Comparison of ENCODE assay signal across 22 mouse cellular contexts in the genomic region with DNA sequence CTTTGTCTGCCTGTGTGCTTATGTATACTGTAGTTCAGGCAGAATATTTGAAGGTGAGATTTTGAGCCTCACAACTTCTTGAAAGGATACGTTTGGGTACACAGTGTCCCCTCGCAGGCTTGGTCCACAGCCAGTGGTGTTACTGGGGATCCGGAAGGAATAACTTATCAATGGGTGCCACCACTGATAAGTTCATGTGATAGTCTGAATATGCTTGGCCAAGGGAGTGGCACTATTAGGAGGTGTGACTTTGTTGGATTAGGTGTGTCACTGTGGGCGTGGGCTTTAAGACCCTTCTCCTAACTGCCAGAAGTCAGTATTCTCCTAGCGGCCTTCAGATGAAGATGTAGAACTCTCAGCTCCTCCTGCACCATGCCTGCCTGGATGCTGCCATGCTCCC. TPM values are rescaled to one million over a fixed set of nuclear protein-coding genes. Genes with fewer than 3 reads are reported as not detected.
DNase-seq lines count a peak whose midpoint lies in the region; ATAC-seq and TF ChIP-seq lines count a peak whose summit lies in the region.
"Had no signal": no experiment of that assay in that cellular context is flagged by ENCODE, and none has a peak within 500 bp of the region (broad histone marks: within the 10 kb centered on the region; RNA-seq: fewer than 3 reads in every experiment).

No protein-coding gene starts in this region.

- TF ChIP-seq EP300 in stomach, postnatal 0 days (optimal IDR thresholded peaks at IDR 0.05): no peak

- no peak overlapping the region for H3K27ac ChIP-seq in intestine, embryonic 15.5 days
- H3K27ac ChIP-seq in intestine, postnatal 0 days (ENCODE audit: low read depth, low read length): no peak overlapping the region
- H3K27ac ChIP-seq in intestine, embryonic 16.5 days (ENCODE audit: low read length): no peak overlapping the region
- peak overlapping the region; percentile 99 for H3K27ac ChIP-seq in liver, embryonic 16.5 days (ENCODE audit: low read length)
- H3K27ac ChIP-seq in stomach, postnatal 0 days (replicated peaks): 0 out of 2 replicates have a peak overlapping the region, but pooled peaks have one; percentile 13
- no peak overlapping the region for H3K27ac ChIP-seq in hindbrain, embryonic 14.5 days
- H3K27ac ChIP-seq: embryonic facial prominence, embryonic 15.5 days; hindbrain, embryonic 12.5 days; layer of hippocampus, adult 2 months; limb, embryonic 15.5 days; neural tube, embryonic 13.5 days had no signal

- no peak for TF ChIP-seq CTCF in intestine, postnatal 0 days (IDR thresholded peaks at IDR 0.05; ENCODE audit: low read depth)
- no peak for TF ChIP-seq CTCF in stomach, postnatal 0 days (IDR thresholded peaks at IDR 0.05; ENCODE audit: low read depth)

- H3K4me2 ChIP-seq in intestine, embryonic 15.5 days (replicated peaks): no peak overlapping the region
- no peak overlapping the region for H3K4me2 ChIP-seq in intestine, postnatal 0 days (replicated peaks; ENCODE audit: low read depth)
- no peak overlapping the region for H3K4me2 ChIP-seq in intestine, embryonic 16.5 days (ENCODE audit: low read depth, low read length)
- peak overlapping the region; percentile 76 for H3K4me2 ChIP-seq in liver, embryonic 16.5 days (ENCODE audit: low read depth, low read length)
- no peak overlapping the region for H3K4me2 ChIP-seq in stomach, postnatal 0 days (replicated peaks; ENCODE audit: low read depth)
- no peak overlapping the region for H3K4me2 ChIP-seq in hindbrain, embryonic 14.5 days (replicated peaks)
- H3K4me2 ChIP-seq: embryonic facial prominence, embryonic 15.5 days; hindbrain, embryonic 12.5 days; limb, embryonic 15.5 days; neural tube, embryonic 13.5 days had no signal

- no peaks in the 10 kb centered on the region for H3K4me1 ChIP-seq in intestine, embryonic 15.5 days (replicated peaks)
- no peaks in the 10 kb centered on the region for H3K4me1 ChIP-seq in intestine, postnatal 0 days (replicated peaks; ENCODE audit: control insufficient read depth, insufficient read depth, low read length)
- no peaks in the 10 kb centered on the region for H3K4me1 ChIP-seq in intestine, embryonic 16.5 days (ENCODE audit: control insufficient read depth, insufficient read depth, low read length)
- peaks cover 51% of the 10 kb centered on the region for H3K4me1 ChIP-seq in liver, embryonic 16.5 days (ENCODE audit: control insufficient read depth, low read depth, low read length)
- H3K4me1 ChIP-seq in stomach, postnatal 0 days (replicated peaks; ENCODE audit: control insufficient read depth, insufficient read depth): no peaks in the 10 kb centered on the region
- no peaks in the 10 kb centered on the region for H3K4me1 ChIP-seq in hindbrain, embryonic 14.5 days (replicated peaks; ENCODE audit: control insufficient read depth, insufficient read depth, low read length)
- H3K4me1 ChIP-seq: embryonic facial prominence, embryonic 15.5 days; hindbrain, embryonic 12.5 days; limb, embryonic 15.5 days; neural tube, embryonic 13.5 days had no signal

- DNase-seq in stomach, postnatal 0 days (ENCODE audit: low spot score): peak; percentile 47
- DNase-seq in ovary, postnatal 10 days (ENCODE audit: low spot score): no peak
- no peak for DNase-seq in hindbrain, embryonic 14.5 days (ENCODE audit: low spot score)
- no peak for DNase-seq in ovary, postnatal 36 days (ENCODE audit: low spot score)
- DNase-seq: cerebellum, postnatal 36 days; gastrocnemius, postnatal 14 days; lung, postnatal 10 days; midbrain, embryonic 14.5 days; right cerebral cortex, postnatal 14 days; thymus, postnatal 25 days had no signal

- ATAC-seq in intestine, embryonic 15.5 days: peak; percentile 53; the same call in 1 of the 2 replicates
- ATAC-seq in intestine, postnatal 0 days: no peak
- peak; percentile 29 for ATAC-seq in intestine, embryonic 16.5 days
- peak; percentile 70 for ATAC-seq in liver, embryonic 16.5 days (ENCODE audit: low read depth)
- peak; percentile 25; the same call in 1 of the 2 replicates for ATAC-seq in stomach, postnatal 0 days (ENCODE audit: low FRiP score, low TSS enrichment)
- ATAC-seq in hindbrain, embryonic 14.5 days (ENCODE audit: low FRiP score): no peak
- ATAC-seq: forebrain, embryonic 14.5 days; inflammation-experienced regulatory T-cells, adult 6 months had no signal

- WGBS in intestine, embryonic 15.5 days: 77% methylated on average over 5 of the region's 5 CpGs
- WGBS in intestine, postnatal 0 days: 54% methylated on average over 5 of the region's 5 CpGs
- 78% methylated on average over 5 of the region's 5 CpGs for WGBS in intestine, embryonic 16.5 days
- 27% methylated on average over 5 of the region's 5 CpGs for WGBS in liver, embryonic 16.5 days (ENCODE audit: insufficient replicate concordance)
- 58% methylated on average over 5 of the region's 5 CpGs for WGBS in stomach, postnatal 0 days
- WGBS in hindbrain, embryonic 14.5 days: 93% methylated on average over 5 of the region's 5 CpGs

- H3K4me3 ChIP-seq in intestine, embryonic 15.5 days (replicated peaks): no peak overlapping the region
- H3K4me3 ChIP-seq in intestine, postnatal 0 days (ENCODE audit: low read depth, low read length): no peak overlapping the region
- H3K4me3 ChIP-seq in intestine, embryonic 16.5 days (ENCODE audit: low read length): no peak overlapping the region
- H3K4me3 ChIP-seq in liver, embryonic 16.5 days (ENCODE audit: low read depth, low read length): peak overlapping the region; percentile 67
- H3K4me3 ChIP-seq in stomach, postnatal 0 days (ENCODE audit: low read depth, low read length): no peak overlapping the region
- no peak overlapping the region for H3K4me3 ChIP-seq in hindbrain, embryonic 14.5 days (replicated peaks; ENCODE audit: low read length)
- H3K4me3 ChIP-seq: embryonic facial prominence, embryonic 15.5 days; hindbrain, embryonic 12.5 days; layer of hippocampus, adult 2 months; limb, embryonic 15.5 days; neural tube, embryonic 13.5 days had no signal

- no peaks in the 10 kb centered on the region for H3K9me3 ChIP-seq in intestine, embryonic 15.5 days
- no peaks in the 10 kb centered on the region for H3K9me3 ChIP-seq in intestine, postnatal 0 days (ENCODE audit: control insufficient read depth)
- H3K9me3 ChIP-seq in intestine, embryonic 16.5 days (ENCODE audit: control insufficient read depth, low read length): peaks cover 4% of the 10 kb centered on the region; the same call in 1 of the 2 replicates
- no peaks in the 10 kb centered on the region; the same call in 1 of the 2 replicates for H3K9me3 ChIP-seq in liver, embryonic 16.5 days (replicated peaks; ENCODE audit: control insufficient read depth, low read length)
- no peaks in the 10 kb centered on the region for H3K9me3 ChIP-seq in stomach, postnatal 0 days (ENCODE audit: control insufficient read depth, low read length)
- H3K9me3 ChIP-seq in hindbrain, embryonic 14.5 days (ENCODE audit: control insufficient read depth, low read length): no peaks in the 10 kb centered on the region
- H3K9me3 ChIP-seq: embryonic facial prominence, embryonic 15.5 days; hindbrain, embryonic 12.5 days; limb, embryonic 15.5 days; neural tube, embryonic 13.5 days had no signal

- no peaks in the 10 kb centered on the region for H3K36me3 ChIP-seq in intestine, embryonic 15.5 days
- H3K36me3 ChIP-seq in intestine, postnatal 0 days (ENCODE audit: control insufficient read depth, insufficient read depth): no peaks in the 10 kb centered on the region
- no peaks in the 10 kb centered on the region for H3K36me3 ChIP-seq in intestine, embryonic 16.5 days (ENCODE audit: control insufficient read depth, insufficient read depth, low read length)
- no peaks in the 10 kb centered on the region for H3K36me3 ChIP-seq in liver, embryonic 16.5 days (ENCODE audit: control insufficient read depth, insufficient read depth)
- no peaks in the 10 kb centered on the region for H3K36me3 ChIP-seq in stomach, postnatal 0 days (ENCODE audit: control insufficient read depth, insufficient read depth, low read length)
- no peaks in the 10 kb centered on the region for H3K36me3 ChIP-seq in hindbrain, embryonic 14.5 days (replicated peaks; ENCODE audit: control insufficient read depth, insufficient read depth)
- H3K36me3 ChIP-seq: embryonic facial prominence, embryonic 15.5 days; hindbrain, embryonic 12.5 days; limb, embryonic 15.5 days; neural tube, embryonic 13.5 days had no signal

- no peak overlapping the region for H3K9ac ChIP-seq in intestine, embryonic 15.5 days
- no peak overlapping the region for H3K9ac ChIP-seq in intestine, postnatal 0 days (ENCODE audit: low read depth, low read length)
- no peak overlapping the region for H3K9ac ChIP-seq in intestine, embryonic 16.5 days (ENCODE audit: low read depth, low read length)
- H3K9ac ChIP-seq in liver, embryonic 16.5 days (ENCODE audit: low read depth, low read length): peak overlapping the region; percentile 75
- no peak overlapping the region for H3K9ac ChIP-seq in stomach, postnatal 0 days (ENCODE audit: low read length)
- no peak overlapping the region for H3K9ac ChIP-seq in hindbrain, embryonic 14.5 days
- H3K9ac ChIP-seq: embryonic facial prominence, embryonic 15.5 days; hindbrain, embryonic 12.5 days; limb, embryonic 15.5 days; neural tube, embryonic 13.5 days had no signal

- no peaks in the 10 kb centered on the region for H3K27me3 ChIP-seq in intestine, embryonic 15.5 days (replicated peaks)
- H3K27me3 ChIP-seq in intestine, postnatal 0 days (replicated peaks; ENCODE audit: control insufficient read depth, insufficient read depth, low read length): no peaks in the 10 kb centered on the region
- H3K27me3 ChIP-seq in intestine, embryonic 16.5 days (replicated peaks; ENCODE audit: control insufficient read depth, insufficient read depth, low read length): no peaks in the 10 kb centered on the region
- H3K27me3 ChIP-seq in liver, embryonic 16.5 days (ENCODE audit: control insufficient read depth, insufficient read depth, low read depth, low read length): no peaks in the 10 kb centered on the region
- H3K27me3 ChIP-seq in stomach, postnatal 0 days (ENCODE audit: control insufficient read depth, insufficient read depth, low read length): no peaks in the 10 kb centered on the region
- H3K27me3 ChIP-seq in hindbrain, embryonic 14.5 days (ENCODE audit: control insufficient read depth, insufficient read depth, low read length): no peaks in the 10 kb centered on the region
- H3K27me3 ChIP-seq: CH12.LX; embryonic facial prominence, embryonic 15.5 days; hindbrain, embryonic 12.5 days; limb, embryonic 15.5 days; neural tube, embryonic 13.5 days had no signal

RNA-seq across cellular contexts. Expression of gene Dnajb12, which starts 6.2 kb away (rescaled TPM):
- polyA plus RNA-seq in intestine, embryonic 15.5 days (2015; fragmentation: Nextera tagmentation; extraction: Ambion mirVana): 24.5 and 25.2 TPM in 2 replicates
- polyA plus RNA-seq in intestine, postnatal 0 days (2015; fragmentation: Nextera tagmentation; extraction: Ambion mirVana): 25.6 and 27.4 TPM in 2 replicates
- polyA plus RNA-seq in intestine, embryonic 16.5 days (2015; fragmentation: Nextera tagmentation; extraction: Ambion mirVana): 26.6 and 27.6 TPM in 2 replicates
- polyA plus RNA-seq in liver, embryonic 16.5 days (2015; fragmentation: Nextera tagmentation; extraction: Ambion mirVana): 14.8 and 15.5 TPM in 2 replicates
- 17.4 and 19.0 TPM in 2 replicates for polyA plus RNA-seq in stomach, postnatal 0 days (2015; fragmentation: Nextera tagmentation; extraction: Ambion mirVana)
- 20.6 and 22.5 TPM in 2 replicates for polyA plus RNA-seq in hindbrain, embryonic 14.5 days (2014; fragmentation: Nextera tagmentation; extraction: Ambion mirVana)

Comparison
In these comparisons a context has a peak if more than half of its experiments do, and no peak if none do; other contexts are left out.
1. ATAC-seq: peak in intestine, embryonic 15.5 days (single experiment), intestine, embryonic 16.5 days (single experiment), liver, embryonic 16.5 days (single experiment) and stomach, postnatal 0 days (single experiment); none in intestine, postnatal 0 days (single experiment) and hindbrain, embryonic 14.5 days (single experiment).
2. H3K27ac ChIP-seq: peak in liver, embryonic 16.5 days (single experiment) and stomach, postnatal 0 days (single experiment); none in intestine, embryonic 15.5 days (single experiment), intestine, postnatal 0 days (single experiment), intestine, embryonic 16.5 days (single experiment) and hindbrain, embryonic 14.5 days (single experiment).